Mouse (Mus musculus): ENCODE measurements around the gene Sema4g. TPM values are rescaled to one million over a fixed set of nuclear protein-coding genes. Genes with fewer than 3 reads are reported as not detected.

The Sema4g gene
- polyA plus RNA-seq (2014; fragmentation: Illumina TruSeq; extraction: RNeasy Lipid Tissue Mini Kit (QIAGEN cat#74804)), result 0.29 TPM

GRCm38 (mm10) chr19:44988831-44989566 is at the start of gene Sema4g:
TSS of gene Sema4g (plus strand) at chr19:44989101.

GRCm38 (mm10) chr19:45005444-45005843 is 16.5 kb downstream of the Sema4g start, which contains the start of gene Twnk:
TSS of gene Twnk (plus strand) at chr19:45005663.

DNA sequence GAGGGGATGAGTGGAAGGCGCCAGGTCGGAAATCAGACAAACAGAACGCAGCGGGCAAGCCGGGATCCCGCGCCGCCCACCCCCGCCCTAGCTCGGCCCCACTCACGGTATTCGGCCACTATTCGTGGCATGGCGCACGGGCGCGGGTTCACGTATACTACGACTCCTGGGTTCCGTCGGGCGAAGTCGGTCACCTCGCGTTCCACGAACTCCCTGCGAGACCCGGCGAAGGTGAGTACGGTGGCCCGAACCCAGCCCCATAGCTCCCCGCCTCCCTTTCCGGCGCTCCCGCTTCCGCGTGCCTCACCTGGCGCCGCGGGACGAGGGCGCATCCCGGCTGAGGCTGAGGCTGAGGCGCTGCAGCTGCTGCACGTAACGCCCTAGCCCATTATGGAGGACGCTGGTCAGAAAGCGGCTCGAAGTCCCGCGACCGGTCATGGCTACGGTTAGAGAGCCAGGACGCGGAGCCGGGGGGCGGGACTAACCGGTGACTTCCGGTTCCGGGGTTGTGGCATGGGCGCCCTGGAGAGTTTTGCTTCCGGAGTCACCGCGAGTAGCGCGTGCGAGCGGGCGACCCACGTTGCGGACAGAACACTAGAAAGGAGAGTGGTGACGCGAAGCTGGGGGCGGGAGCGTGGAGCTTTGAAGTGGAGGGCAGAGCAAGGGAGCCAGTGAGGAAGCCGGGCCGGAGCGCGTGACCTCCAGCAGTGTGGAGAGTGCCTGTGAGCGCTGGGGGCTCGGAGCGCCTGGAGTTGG is 17.2 kb downstream of the Sema4g start, which contains the start of gene Mrpl43:
Gene Mrpl43, minus strand, starts transcription at position 486 of the 756 bp plus-strand sequence.

DNA sequence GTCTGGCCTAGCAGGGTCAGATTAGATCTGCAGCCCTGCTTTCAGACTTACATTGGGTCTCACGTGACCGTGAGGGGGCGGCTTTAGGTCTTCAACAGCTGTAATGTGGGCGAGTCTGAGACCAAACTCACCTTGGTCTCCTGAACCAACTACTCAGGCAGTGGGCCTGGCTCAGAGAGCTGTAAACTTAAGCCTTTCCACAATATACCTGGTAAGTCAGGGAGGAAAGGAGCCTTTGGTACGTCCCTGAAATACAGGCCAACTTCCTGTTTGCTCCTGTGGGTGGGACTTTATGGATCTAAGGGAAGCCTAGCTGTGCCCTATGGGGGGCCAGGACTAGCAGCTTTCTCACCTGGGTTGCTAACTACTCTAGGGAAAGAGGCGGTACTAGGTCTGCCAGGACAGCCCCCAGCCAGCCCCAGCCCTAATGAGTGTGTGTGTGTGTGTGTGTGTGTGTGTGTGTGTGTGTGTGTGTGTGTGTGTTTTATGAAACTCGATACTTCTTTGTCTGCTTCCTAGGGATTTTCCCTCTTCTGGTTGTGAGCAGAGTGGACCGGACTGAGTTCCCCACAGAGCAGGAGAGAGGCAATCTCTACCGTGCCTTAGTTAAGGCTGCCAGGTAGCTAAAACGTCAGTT is 25.6 kb downstream of the Sema4g start, which contains the start of gene Lzts2:
Gene Lzts2, plus strand, starts transcription at position 80 of the 637 bp plus-strand sequence.

GRCm38 (mm10) chr19:45045651-45046050 is 56.8 kb downstream of the Sema4g start, which contains the start of gene Pdzd7:
TSS of gene Pdzd7 (minus strand) at chr19:45045717.

DNA sequence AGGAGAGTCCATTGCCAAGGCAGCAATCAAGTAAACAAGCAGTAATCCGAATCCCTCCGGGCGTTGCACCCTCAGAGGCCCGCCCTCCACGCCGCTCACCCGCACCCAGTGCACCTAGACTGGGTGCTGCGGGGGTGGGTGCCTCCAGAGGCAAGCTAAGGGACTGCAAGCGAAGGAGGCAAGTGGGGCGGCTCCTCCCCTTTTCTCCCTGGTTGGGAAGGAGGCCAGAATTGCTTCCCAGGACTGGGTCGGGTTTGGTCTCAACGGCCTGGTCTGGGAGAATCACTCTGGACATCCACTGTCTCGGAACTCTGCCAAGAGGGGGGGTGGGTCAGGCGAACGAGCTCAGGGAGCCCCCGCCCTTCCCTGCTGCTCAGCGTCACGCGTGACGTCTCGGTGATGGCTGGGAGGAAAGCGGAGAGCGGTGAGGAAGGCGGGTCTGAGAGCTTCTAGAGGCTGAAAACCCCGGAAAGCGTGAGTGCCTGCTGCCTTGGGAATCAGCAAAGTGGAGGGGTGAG is 58.6 kb downstream of the Sema4g start, which contains the start of gene Sfxn3:
Gene Sfxn3, plus strand, starts transcription at position 87 of the 518 bp plus-strand sequence.

Other genes with a start within 250 kb of the Sema4g start
- gene Pax2, start 233.1 kb upstream of the Sema4g start, polyA plus RNA-seq (2014; fragmentation: Illumina TruSeq; extraction: RNeasy Lipid Tissue Mini Kit (QIAGEN cat#74804)), result not detected
- gene Slf2, start 58.0 kb upstream of the Sema4g start, polyA plus RNA-seq (2014; fragmentation: Illumina TruSeq; extraction: RNeasy Lipid Tissue Mini Kit (QIAGEN cat#74804)), result 126 TPM
- gene Twnk, start 16.6 kb downstream of the Sema4g start, polyA plus RNA-seq (2014; fragmentation: Illumina TruSeq; extraction: RNeasy Lipid Tissue Mini Kit (QIAGEN cat#74804)), result 8.5 TPM
- gene Mrpl43, start 17.3 kb downstream of the Sema4g start, polyA plus RNA-seq (2014; fragmentation: Illumina TruSeq; extraction: RNeasy Lipid Tissue Mini Kit (QIAGEN cat#74804)), result 9.9 TPM
- gene Lzts2, start 25.3 kb downstream of the Sema4g start, polyA plus RNA-seq (2014; fragmentation: Illumina TruSeq; extraction: RNeasy Lipid Tissue Mini Kit (QIAGEN cat#74804)), result 14.3 TPM
- gene Pdzd7, start 56.6 kb downstream of the Sema4g start, polyA plus RNA-seq (2014; fragmentation: Illumina TruSeq; extraction: RNeasy Lipid Tissue Mini Kit (QIAGEN cat#74804)), result 0.26 TPM
- gene Sfxn3, start 58.4 kb downstream of the Sema4g start, polyA plus RNA-seq (2014; fragmentation: Illumina TruSeq; extraction: RNeasy Lipid Tissue Mini Kit (QIAGEN cat#74804)), result 22.3 TPM
- gene Kazald1, start 86.1 kb downstream of the Sema4g start, polyA plus RNA-seq (2014; fragmentation: Illumina TruSeq; extraction: RNeasy Lipid Tissue Mini Kit (QIAGEN cat#74804)), result 1.5 TPM
- not detected for gene Tlx1, start 161.6 kb downstream of the Sema4g start, polyA plus RNA-seq (2014; fragmentation: Illumina TruSeq; extraction: RNeasy Lipid Tissue Mini Kit (QIAGEN cat#74804))
- gene Lbx1, start 246.7 kb downstream of the Sema4g start, polyA plus RNA-seq (2014; fragmentation: Illumina TruSeq; extraction: RNeasy Lipid Tissue Mini Kit (QIAGEN cat#74804)), result 0.29 TPM